Mouse (Mus musculus) spleen, postnatal 36 days (tissue): ENCODE measurements at regions not wholly inside any gene's neighbourhood (a gene's known extent, or its start where the extent isn't known, plus 50 kb on each side); places are given as distances from the start of the nearest gene placed in this dataset.

Experiments used
- DNase-seq, 2 experiments: peaks; one replicate each; pipeline ENCODE4 v3.0.0; 2022; ENCODE audit warnings: low spot score in 2 of 2, mixed read lengths in 1 of 2

DNA sequence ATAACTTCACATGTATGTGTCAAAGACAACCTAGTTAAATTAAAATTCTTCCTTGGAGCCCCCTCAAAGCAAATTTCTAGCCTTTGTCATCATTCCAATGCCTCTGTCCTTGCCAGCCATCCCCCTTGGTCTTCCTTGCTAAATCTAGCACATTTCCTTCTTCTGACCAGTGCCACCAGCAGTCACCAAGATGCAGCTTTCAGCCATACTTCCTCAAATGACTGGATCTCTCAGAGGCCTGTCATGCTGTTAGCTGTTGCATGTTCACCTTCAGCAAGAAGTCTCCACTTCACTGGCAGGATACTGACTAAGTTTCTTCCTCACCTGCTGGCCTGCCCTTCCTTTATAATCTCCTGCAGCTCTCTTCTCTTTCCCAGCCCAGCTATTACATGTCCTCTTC is 261.3 kb downstream of the Pik3r1 start:
- DNase-seq, result no peak

DNA sequence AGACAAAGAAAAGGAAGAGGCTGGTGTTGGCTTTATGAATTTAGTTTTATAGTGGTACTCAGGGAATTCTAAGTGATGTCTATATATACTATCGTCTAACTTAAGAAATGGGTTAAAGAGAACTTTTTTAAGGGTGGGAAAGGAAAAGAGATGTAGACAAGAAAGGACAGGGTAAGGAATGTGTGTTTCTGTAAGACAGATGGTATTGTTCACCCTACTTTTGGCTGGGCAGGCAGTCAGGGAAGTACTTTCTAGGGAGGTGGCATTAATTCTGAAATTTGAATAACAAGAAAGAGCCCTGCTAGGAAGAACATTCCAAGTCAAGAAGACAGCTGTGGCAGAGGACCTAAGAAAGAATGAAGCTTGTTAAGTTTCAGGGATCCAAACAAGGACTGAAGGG is 263.0 kb downstream of the Pik3r1 start:
- no peak for DNase-seq

DNA sequence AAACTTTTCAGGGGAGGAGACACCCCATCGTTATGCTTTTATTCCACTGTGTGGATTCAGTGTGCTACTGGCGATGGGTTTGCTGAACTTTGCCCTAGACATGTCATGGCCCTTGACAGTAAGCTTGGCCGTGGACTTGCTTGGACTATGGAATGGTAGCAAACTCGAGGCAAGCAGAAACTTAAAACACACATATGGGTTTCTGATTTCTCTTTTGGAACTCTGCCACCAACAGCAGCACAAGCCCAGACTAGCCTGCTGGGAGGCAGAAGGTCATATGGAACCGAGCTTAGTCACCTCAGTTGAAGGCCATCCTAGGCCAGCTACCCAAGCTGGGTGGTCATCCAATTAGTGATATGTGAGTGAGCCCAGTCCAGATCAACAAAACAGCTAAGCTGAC is 263.8 kb downstream of the Pik3r1 start:
- no peak for DNase-seq

DNA sequence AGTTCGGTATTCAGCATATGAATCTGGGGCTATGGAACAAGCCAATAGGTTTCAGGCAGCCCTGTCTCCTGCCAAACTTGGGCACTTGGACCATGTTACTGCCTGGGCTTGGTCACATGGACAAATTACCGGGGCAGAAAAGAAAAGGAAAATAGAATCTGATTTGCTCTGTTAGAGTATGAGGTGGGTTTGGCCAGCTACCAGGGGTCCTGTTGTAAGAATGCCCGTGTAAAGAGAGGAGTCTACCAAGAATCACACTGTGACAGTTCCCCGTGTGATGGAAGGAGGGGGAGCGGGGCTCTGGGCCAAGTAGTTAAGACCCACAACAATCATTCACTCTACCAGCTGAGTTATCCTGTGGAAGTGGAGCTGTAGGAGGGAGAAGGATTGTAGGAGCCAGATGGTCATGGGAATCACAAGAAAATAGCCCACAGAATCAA is 266.2 kb downstream of the Pik3r1 start:
- no peak for DNase-seq

GRCm38 (mm10) chr13:101501061-101501460 is 267.0 kb downstream of the Pik3r1 start:
- no peak for DNase-seq

DNA sequence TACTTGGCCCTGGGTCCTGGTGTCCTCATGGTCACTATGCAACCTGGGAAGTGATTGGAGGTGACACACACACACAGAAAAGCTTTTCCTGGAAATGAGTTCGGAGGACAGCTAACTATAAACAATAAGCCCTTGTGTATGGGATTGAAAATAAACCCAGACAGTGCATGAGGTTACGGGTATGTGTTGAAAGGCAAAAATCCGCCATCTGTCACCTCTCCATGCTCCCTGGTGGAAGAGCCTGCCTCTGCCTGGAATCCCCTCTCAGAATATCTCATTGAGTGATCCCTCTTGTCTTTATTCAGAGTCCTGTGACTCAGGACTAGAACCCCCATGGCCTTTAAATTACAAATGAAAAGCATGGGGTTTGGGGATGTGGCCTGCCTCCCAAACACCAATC is 276.2 kb downstream of the Pik3r1 start:
- DNase-seq, result no peak

DNA sequence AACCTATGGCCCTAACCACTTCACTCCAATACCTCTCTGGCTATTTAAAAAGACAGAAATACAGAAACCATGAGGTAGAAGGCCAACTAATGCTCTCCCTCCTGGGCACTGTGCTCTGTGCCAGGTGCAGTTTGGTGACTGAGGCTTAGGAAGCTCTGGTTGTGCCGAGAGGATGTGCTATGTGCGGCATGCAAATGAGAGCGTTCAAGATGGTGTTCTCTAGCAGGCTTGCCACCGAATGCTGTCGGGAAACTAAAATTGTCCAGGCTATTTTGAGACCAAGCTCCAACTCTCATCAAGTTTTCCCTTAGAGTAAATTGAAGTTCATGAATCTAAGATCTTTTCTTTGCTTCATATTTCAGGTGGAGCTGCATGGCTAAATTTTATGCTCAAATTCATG is 277.1 kb downstream of the Pik3r1 start:
- DNase-seq, result no peak

DNA sequence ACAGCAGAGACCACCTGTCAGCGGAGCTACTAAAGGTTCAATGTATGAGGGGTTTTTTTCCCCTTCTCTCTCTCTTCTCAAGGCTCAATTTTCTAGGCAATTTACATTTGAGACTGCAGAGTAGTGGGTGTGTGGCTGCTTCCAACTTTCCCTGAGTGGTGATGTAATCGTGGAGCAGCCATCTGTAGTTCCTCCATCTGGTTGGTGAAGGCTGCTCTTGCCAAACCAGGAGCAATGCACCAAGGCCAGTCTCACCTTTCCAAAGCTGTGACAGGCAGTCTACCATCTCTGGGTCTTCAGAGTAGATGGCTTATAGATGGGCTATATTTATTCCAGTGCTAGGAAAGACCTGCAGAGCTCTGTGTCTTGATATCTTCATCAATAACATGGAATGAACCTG is 280.4 kb downstream of the Pik3r1 start:
- DNase-seq, result no peak

DNA sequence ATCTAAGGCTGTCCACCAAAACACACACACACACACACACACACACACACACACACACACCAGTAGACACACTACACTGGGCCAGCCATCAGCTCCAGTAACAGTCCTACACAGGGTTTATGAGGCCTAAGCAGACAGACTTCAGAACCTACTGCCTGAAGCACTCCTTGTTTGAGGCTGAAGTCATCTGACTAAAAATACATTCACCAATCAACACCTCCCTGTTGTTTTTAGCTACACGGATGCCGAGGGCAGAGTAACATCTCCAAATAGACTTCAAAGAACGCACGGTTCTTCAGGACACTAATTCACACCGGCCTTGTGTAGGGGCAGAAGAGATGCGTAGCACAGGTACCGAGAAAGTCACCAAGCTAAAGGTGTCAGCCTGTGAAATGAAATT is 282.2 kb downstream of the Pik3r1 start:
- no peak for DNase-seq

GRCm38 (mm10) chr13:101483816-101484215 is 284.2 kb downstream of the Pik3r1 start:
- no peak for DNase-seq

DNA sequence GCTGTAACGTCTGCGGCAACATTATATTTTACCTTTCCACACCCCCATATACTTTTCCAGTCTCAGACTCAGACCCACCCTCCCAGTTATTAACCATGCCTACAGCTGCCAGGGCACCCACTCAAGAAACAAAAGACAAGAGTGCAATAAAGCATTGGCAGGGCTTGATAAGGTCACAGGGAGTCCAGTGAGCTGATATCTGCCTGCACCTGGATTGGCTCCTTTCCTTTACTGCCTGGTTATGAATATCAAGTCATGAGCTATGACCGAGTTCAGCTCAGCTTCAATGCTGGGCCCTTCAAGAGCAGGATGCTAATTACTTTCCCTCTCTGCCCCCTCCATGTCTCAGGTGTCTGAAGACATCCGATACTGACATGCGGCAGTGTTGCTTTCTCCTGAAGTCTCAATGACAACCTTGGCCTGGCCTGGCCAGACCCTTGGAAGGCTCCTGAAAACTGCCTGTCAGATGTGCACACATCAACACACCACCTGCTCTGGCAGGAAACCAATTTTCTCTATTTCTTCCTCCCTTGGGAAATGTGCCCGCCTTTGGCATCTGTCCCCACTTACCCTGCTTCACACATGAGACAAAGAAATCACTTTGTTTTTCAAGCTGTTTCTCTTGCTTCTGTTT is 286.3 kb downstream of the Pik3r1 start:
- DNase-seq, result no peak

GRCm38 (mm10) chr13:101479297-101479652 is 288.7 kb downstream of the Pik3r1 start:
- DNase-seq, result no peak

DNA sequence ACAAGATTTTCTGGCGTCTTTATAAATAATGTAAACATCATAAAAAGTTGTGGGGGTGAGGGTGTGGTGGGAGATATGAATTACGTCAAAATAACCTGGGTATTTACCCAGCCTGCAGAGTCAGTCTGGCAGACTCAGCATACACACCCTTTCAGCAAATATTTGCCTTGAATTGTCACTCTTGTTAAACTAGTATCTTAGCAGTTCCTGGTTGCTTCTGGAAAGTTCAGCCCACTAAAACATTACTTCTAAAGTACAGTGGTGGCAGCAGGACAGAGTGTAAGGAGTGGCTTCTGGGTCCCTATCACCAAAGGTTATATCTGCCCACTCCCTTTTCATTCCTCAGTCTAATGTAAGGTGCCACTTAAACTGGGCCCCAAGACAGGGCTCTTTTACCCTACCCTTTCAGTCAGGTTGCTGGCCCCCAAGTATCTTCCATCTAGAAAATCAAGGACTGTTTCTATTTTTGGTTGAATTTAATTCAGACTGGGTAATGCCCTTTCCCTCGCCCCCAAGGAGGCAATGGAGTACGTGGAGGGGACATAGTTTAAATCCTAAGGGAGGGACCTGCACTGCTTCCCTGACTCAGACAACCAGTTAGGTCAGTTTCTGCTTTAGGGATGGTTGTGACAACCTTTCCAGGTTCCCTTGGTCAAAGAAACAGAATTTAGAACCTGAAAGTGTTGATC is 289.3 kb downstream of the Pik3r1 start:
- DNase-seq, result no peak

GRCm38 (mm10) chr13:101473349-101473748 is 294.7 kb downstream of the Pik3r1 start:
- no peak for DNase-seq

GRCm38 (mm10) chr13:101470560-101471247 is 297.3 kb downstream of the Pik3r1 start:
- DNase-seq, result no peak

- DNase-seq, result no peak
Measured at GRCm38 (mm10) chr13:101465748-101466127, 302.3 kb downstream of the Pik3r1 start.

DNA sequence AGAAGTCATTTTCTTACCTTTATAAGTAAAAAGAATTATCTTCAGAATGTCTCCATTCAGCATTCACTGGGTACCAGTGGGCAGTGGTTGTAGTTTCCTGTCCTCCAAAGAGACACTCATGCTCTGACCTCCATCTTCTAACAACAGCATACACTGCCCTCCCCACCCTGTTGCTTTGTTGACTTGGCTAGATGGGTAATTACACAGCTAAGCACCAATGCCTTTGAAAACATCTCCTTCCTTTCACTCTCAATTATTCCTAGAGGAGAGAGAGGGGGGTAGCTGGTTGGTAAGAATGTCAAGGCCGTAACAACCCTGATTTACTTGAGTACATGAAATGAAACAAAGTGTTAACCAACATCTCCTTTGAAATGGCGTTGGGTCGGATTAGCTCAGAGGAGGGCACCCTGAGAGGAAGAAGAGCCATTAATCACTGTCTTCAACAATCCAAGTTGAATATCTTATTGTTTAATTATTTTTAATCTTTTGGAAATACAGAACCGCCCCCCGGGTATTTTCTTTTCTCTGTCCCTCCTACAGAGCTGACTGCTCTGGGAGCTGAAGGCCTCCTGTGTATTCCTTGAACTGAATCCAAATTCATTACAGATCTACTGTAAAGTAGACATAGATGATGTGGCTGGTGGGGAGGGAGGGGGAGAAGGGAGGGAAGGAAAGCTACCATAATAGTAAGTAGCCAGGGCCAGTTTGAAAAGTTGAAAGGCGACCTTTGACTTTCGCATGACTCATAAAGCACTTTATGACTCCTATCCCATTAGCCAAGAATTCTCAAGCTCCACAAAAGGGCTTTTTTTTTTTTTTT is 302.9 kb downstream of the Pik3r1 start:
- no peak for DNase-seq

DNA sequence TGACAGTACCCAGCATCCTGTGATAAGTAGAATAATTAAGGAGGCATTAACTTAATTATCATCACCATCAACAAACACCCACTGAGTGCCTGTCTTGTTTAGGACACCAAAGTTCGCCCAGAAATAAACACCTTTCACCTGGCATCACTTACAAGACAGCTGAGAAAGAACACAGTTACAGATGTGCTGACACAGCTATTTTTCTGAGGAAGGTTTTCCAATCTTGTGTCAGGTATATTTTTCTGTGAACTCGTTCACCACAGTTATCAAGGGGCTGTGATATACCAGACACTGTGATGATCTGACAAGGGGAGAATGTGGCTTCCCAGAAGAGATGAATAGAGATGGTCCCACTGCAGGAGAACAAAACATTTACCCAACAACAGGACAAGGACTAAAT is 311.1 kb downstream of the Pik3r1 start:
- DNase-seq, result no peak

DNA sequence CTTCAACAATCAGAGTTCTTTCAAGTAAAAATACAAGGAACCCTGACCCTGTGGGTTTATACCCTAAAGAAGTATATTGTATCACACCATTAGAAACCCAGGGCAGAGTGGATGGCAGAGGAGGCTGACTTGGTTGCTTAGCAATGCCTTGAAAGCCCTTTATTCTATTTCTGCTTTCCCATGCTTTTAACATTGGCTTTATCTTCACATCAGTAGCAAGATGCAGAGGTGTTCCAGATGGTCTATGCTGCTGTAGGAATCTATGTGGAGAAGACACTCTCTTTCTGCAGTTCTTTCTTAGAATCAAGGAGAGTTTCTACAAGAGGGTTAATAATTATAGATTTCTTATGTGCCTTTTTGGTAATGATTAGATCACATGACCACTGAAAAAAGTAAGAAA is 313.7 kb downstream of the Pik3r1 start:
- DNase-seq, result no peak

DNA sequence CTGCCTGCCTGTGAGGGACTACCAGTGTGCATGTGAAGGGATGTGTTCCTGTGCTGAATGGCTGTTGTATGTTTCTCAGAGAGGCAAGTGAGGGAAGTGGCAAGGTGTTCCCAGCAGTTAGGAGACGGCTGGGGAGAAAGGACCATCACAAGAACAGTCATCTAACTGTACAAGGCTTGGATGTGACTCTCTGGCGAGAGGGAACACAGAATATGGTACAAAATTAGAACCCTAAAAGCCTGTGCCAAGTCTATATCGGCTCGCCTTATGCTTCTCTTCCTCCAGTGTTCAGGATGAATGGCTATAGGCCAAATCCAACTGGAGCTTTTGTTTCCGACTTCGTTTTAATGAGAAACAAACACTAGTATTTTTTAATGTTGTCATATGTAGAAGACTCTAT is 317.5 kb downstream of the Pik3r1 start:
- DNase-seq, result no peak

DNA sequence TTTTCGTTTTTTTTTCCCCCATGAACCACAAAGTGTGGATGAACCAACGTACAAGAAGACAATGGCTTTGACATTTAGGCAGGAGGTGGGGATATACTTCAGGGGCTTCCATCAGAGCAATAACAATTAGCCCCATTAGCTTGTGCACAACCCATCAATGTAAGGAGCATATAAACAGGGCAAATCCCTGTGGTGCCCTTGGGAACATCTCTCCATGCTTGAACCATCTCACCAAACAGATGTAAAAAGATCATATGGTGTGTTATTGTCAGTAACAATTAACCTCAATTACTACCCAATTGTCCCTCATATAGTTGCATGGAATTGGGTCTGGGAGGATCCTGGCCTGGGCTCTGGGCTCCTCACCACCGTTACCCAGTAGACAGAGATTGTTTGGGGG is 328.5 kb downstream of the Pik3r1 start:
- DNase-seq, result no peak

DNA sequence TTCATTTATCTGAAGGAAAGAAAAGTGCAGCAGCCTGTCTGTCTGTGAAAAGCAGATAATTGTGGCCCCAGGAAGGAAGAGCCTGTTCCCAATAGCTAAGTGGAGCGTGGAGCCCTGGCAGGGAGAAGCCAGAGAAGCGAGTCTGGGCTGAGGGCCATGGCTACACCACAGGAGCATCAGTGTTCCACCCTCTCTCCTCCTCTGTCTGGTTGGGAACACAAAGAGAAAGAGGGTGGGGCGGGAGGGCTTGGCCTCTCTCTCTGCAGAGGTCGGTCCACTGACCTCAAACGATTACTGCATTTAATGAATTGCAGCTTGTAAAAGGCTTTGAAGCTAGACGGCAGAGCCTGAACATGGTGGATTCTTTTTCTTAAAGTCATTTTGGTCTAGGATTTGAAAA is 329.0 kb downstream of the Pik3r1 start:
- DNase-seq, result no peak
